Mouse (Mus musculus) neutrophil, adult 65 days (primary cell): Measurements from ENCODE around the gene Vmn2r10. TPM values are rescaled to one million over a fixed set of nuclear protein-coding genes. Genes with fewer than 3 reads are reported as not detected.

ENCODE experiments used
- total RNA-seq: library from RNA; stranded (reverse); gene quantifications from 2 replicates; pipeline ENCODE4 v1.2.4, GENCODE M21; 2023

Gene Vmn2r10
- total RNA-seq: not detected in 2 replicates

DNA sequence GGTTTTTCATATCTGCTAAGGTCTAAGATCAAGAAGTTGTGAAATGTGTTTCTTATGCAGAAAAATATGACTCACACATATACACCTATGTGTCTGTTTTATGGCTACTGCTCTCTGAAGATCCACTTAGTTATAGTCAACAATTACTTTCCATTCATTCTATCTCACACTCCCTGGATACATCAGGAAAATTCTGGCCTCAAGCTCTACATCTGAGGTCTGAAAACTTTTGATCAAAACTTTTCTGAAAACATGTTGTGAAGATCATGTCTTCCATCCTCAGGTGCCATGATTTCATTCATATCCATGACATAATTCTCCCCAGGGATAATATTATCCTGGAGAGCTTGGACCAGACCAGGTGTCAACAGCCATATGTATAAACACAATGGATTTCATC, at the start of gene Vmn2r10:
TSS of gene Vmn2r10 (minus strand) at position 101 of the 400 bp plus-strand sequence.

Other genes starting within 250 kb of the Vmn2r10 start
- gene Rnf212, start 231.5 kb downstream of the Vmn2r10 start, total RNA-seq: not detected in 2 replicates
- not detected in 2 replicates for gene Tmed11, start 211.2 kb downstream of the Vmn2r10 start, total RNA-seq
- gene Vmn2r8, start 197.7 kb downstream of the Vmn2r10 start, total RNA-seq: not detected in 2 replicates
- not detected in 2 replicates for gene Vmn2r9, start 153.9 kb downstream of the Vmn2r10 start, total RNA-seq
- gene Vmn2r11, start 53.0 kb upstream of the Vmn2r10 start, total RNA-seq: not detected in 2 replicates
- gene Vmn2r12, start 91.4 kb upstream of the Vmn2r10 start, total RNA-seq: not detected in 2 replicates
- not detected in 2 replicates for gene Vmn2r13, start 185.7 kb upstream of the Vmn2r10 start, total RNA-seq
- gene Vmn2r14, start 218.2 kb upstream of the Vmn2r10 start, total RNA-seq: not detected in 2 replicates